Mouse (Mus musculus): ENCODE measurements around the gene Cox16.

DNA sequence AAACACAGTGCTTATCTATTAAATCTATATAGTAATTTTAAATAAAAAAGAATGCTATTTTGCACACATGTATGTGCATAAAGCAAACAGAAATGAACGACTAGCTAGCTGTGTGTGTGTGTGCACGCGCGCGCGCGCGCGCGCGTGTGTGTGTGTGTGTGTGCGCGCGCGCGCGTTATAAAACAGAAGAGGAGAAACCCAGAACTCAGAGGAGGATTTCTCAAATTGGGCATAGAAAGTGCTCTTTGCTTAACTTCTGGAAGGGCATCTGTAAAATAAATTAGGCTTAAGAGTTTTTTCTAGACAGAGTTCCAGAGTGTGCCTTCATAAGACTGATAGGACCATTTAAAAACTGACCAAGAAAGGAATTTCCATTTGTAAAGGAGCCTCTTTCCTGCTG is 1.3 kb downstream of the Cox16 start:
- TF ChIP-seq CTCF (IDR thresholded peaks at IDR 0.05; ENCODE audit: extremely low read depth, insufficient read depth, low read length) (no peak), POLR2A (IDR thresholded peaks at IDR 0.05; ENCODE audit: extremely low read depth, insufficient read depth, low read length) (no peak)
